Mouse (Mus musculus) yolk sac, embryonic 10.5 days (tissue): Measurements from ENCODE around the gene Lrch4.

Experiments
- DNase-seq: peaks from one replicate; pipeline ENCODE4 v3.0.0-alpha.2; 2017; ENCODE audit warnings: low spot score

Lrch4 gene

GRCm38 (mm10) chr5:137690531-137690930 is 61.6 kb downstream of the Lrch4 start:
- DNase-seq, result peak; percentile 43
